Mouse (Mus musculus) MEL (cell line): ENCODE measurements at regions not wholly inside any gene's neighbourhood (a gene's known extent, or its start where the extent isn't known, plus 50 kb on each side); places are given as distances from the start of the nearest gene placed in this dataset.

Experiments used
- EP300 ChIP-seq, 2 experiments: IDR thresholded peaks; 2 replicates each; pipeline ENCODE4 v1.6.1; 2011; ENCODE audit warnings: improper control_type of control experiment in 2 of 2, low read length in 2 of 2, low read depth in 1 of 2, mild to moderate bottlenecking in 1 of 2
- GATA1 ChIP-seq: IDR thresholded peaks from 2 replicates; pipeline ENCODE4 v1.6.1; 2011; ENCODE audit warnings: low read depth, low read length, improper control_type of control experiment
- USF2 ChIP-seq, 2 experiments: IDR thresholded peaks; 2 replicates each; pipeline ENCODE4 v1.6.1; 2011 to 2012; ENCODE audit warnings: improper control_type of control experiment in 2 of 2, low read length in 2 of 2, borderline replicate concordance in 1 of 2, inconsistent platforms in 1 of 2, low read depth in 1 of 2, mild to moderate bottlenecking in 1 of 2; ENCODE audit not compliant: insufficient read depth in 1 of 2

- TF ChIP-seq USF2 (IDR thresholded peaks at IDR 0.05; ENCODE audit: borderline replicate concordance in 1 of 2, insufficient read depth in 1 of 2, low read depth in 1 of 2, low read length in 2 of 2) (no peak), GATA1 (no peak), EP300 (IDR thresholded peaks at IDR 0.05; ENCODE audit: low read depth in 1 of 2, low read length in 2 of 2) (no peak)
These were observed 752.3 kb downstream of the Adgrl2 start for GRCm38 (mm10) chr3:148238093-148238492.
